Mouse (Mus musculus): ENCODE measurements around the gene Hat1. TPM values are rescaled to one million over a fixed set of nuclear protein-coding genes. Genes with fewer than 3 reads are reported as not detected.

Hat1 gene
- polyA plus RNA-seq, 1 experiment from 2014 or later = 209 TPM

DNA sequence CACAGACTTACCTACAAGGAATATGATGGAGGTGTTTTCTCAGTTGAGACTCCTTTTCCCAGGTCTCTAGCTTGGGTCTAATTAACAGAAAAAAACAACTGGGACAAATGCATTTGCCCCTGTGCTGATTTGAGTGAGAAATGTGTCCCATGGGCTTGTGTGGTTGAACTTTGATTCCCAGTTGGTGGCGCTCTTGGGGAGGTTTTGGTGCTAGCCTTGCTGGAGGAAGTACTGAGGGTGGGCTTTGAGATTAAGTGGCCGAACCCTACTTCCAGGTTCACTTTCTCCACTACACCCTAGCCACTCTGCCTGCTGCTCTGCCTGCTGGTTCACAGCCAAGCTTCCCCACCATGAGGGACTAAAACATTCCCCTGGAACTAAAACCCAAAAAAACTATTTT is 60.8 kb downstream of the Hat1 start:
- ATAC-seq (replicated peaks; ENCODE audit: low FRiP score) (no peak), DNase-seq (ENCODE audit: low spot score) (no peak)
- 7% methylated on average over 2 of the region's 2 CpGs for WGBS
- Histone ChIP-seq H3K4me1 (replicated peaks; ENCODE audit: control insufficient read depth, insufficient read depth, low read length) (peaks cover 10% of the 10 kb centered on the region), H3K9me3 (ENCODE audit: control insufficient read depth, low read length) (no peaks in the 10 kb centered on the region), H3K27ac (ENCODE audit: low read depth, low read length) (no peak overlapping the region), H3K4me3 (ENCODE audit: low read depth, low read length) (no peak overlapping the region), H3K36me3 (ENCODE audit: control insufficient read depth, insufficient read depth, low read length) (no peaks in the 10 kb centered on the region), H3K4me2 (no peak overlapping the region), H3K27me3 (replicated peaks; ENCODE audit: control insufficient read depth, insufficient read depth, low read length) (peaks cover 10% of the 10 kb centered on the region), H3K9ac (ENCODE audit: low read depth, low read length) (no peak overlapping the region)

DNA sequence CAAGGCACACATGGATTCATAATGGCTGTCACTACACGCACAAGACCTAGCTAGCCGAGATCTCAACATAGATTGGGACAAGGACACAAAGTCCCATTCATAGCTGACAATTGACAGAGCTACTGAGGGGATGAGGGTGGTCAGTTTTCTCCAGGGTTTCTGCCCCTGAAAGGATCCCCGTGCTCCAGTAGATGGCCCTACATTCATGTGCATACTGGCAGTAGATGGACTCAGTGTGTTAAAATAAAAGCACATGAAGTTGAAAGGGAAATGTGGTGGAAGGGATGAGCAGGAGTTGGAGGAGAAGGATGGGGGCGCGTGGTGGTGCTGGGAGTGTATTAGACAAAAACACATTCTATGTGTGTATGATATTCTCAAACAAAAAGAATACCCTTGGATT is 63.0 kb downstream of the Hat1 start:
- H3K4me1 ChIP-seq (replicated peaks; ENCODE audit: control insufficient read depth, insufficient read depth, low read length) = peaks cover 10% of the 10 kb centered on the region
- H3K27ac ChIP-seq (ENCODE audit: low read depth, low read length) = no peak overlapping the region
- no peaks in the 10 kb centered on the region for H3K9me3 ChIP-seq (ENCODE audit: control insufficient read depth, low read length)
- no peak for ATAC-seq (replicated peaks; ENCODE audit: low FRiP score)
- H3K9ac ChIP-seq (ENCODE audit: low read depth, low read length) = no peak overlapping the region
- H3K27me3 ChIP-seq (replicated peaks; ENCODE audit: control insufficient read depth, insufficient read depth, low read length) = 0 out of 2 replicates have a peak, but pooled peaks cover 3% of the 10 kb centered on the region
- WGBS = 66% methylated on average over 5 of the region's 5 CpGs
- H3K4me2 ChIP-seq = no peak overlapping the region
- DNase-seq (ENCODE audit: low spot score) = no peak
- H3K4me3 ChIP-seq (ENCODE audit: low read depth, low read length) = no peak overlapping the region
- no peaks in the 10 kb centered on the region for H3K36me3 ChIP-seq (ENCODE audit: control insufficient read depth, insufficient read depth, low read length)

DNA sequence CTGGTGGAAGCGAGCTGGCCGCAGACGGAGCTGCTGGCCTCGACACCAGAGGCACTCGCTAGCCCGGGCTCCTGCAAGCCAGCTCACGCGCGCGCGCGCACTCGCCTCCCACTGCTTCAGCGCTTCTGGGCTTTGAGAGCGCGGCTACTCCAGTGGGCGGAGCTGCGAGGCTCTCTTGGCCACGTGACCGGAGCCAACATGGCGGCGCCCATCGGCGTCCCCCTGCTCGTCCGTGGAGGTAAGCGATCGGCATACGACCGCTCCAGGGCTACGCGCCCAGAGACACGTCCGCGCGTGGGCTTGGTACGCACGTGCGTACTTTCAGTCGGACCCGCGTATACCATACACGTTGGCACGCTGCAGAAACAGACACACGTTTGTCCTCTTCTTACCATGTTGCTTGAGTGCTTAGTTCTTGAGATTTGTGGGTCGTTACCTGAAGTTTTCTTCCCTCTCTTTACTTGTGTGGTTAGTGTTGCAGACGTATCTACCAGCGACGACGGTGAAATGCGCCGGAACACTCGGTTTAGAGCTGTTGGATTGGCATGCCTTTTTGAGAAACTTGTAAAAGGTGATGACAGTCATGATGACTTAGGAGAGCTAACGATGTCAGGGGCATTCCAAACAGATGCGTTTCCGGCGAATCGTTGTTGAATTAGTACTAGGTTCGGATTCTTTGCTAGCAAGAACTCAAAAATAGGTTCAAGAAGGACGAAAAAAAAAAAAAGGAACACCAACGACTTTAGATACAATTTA is 64.6 kb downstream of the Hat1 start, which contains the start of gene Metap1d:
Gene Metap1d (plus strand): TSS at position 116 of the 756 bp plus-strand sequence.
- peaks cover 10% of the 10 kb centered on the region for H3K4me1 ChIP-seq (replicated peaks; ENCODE audit: control insufficient read depth, insufficient read depth, low read length)
- WGBS = under 1% methylated on average over 61 of the region's 61 CpGs

DNA sequence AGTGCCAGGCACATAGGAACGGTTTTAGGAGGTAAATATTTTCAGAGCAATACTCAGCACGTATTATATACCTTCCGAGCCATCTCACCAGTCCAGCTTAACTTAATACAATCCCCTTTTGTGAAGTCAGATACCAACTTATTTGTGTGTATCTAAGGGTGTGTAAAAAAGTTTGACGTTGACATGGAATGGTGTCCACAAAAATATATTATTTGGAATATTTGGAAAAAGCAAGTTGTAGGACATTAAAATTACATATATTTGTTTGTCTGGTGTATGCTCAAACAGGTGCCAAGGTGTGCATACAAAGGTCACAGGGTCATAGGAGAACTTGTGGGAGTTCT is 65.1 kb downstream of the Hat1 start:
- H3K4me2 ChIP-seq = peak overlapping the region; percentile 87
- no peak for ATAC-seq (replicated peaks; ENCODE audit: low FRiP score)
- DNase-seq (ENCODE audit: low spot score) = no peak
- peak overlapping the region; percentile 14; the same call in 1 of the 2 replicates for H3K27ac ChIP-seq (ENCODE audit: low read depth, low read length)
- H3K36me3 ChIP-seq (ENCODE audit: control insufficient read depth, insufficient read depth, low read length) = no peaks in the 10 kb centered on the region
- 0 out of 2 replicates have a peak, but pooled peaks cover 3% of the 10 kb centered on the region for H3K27me3 ChIP-seq (replicated peaks; ENCODE audit: control insufficient read depth, insufficient read depth, low read length)
- H3K4me3 ChIP-seq (ENCODE audit: low read depth, low read length) = peak overlapping the region; percentile 61
- no peaks in the 10 kb centered on the region for H3K9me3 ChIP-seq (ENCODE audit: control insufficient read depth, low read length)
- WGBS = 39% methylated on average over 4 of the region's 4 CpGs
- H3K9ac ChIP-seq (ENCODE audit: low read depth, low read length) = peak overlapping the region; percentile 65
- peaks cover 10% of the 10 kb centered on the region for H3K4me1 ChIP-seq (replicated peaks; ENCODE audit: control insufficient read depth, insufficient read depth, low read length)

More for the DNA sequence above, 64.6 kb downstream of the Hat1 start, which contains the start of gene Metap1d:
- peak within 1 kb of the TSS; percentile 14 for H3K27ac ChIP-seq (ENCODE audit: low read depth, low read length)
- peak within 1 kb of the TSS; percentile 87 for H3K4me2 ChIP-seq
- ATAC-seq (replicated peaks; ENCODE audit: low FRiP score) (peak; percentile 92), DNase-seq (ENCODE audit: low spot score) (peak; percentile 94)
- H3K4me3 ChIP-seq (ENCODE audit: low read depth, low read length) = peak within 1 kb of the TSS; percentile 61
- H3K36me3 ChIP-seq (ENCODE audit: control insufficient read depth, insufficient read depth, low read length) = no peaks in the 10 kb centered on the region
- H3K9ac ChIP-seq (ENCODE audit: low read depth, low read length) = peak within 1 kb of the TSS; percentile 65
- H3K27me3 ChIP-seq (replicated peaks; ENCODE audit: control insufficient read depth, insufficient read depth, low read length) = 0 out of 2 replicates have a peak, but pooled peaks cover 3% of the 10 kb centered on the region
- no peaks in the 10 kb centered on the region for H3K9me3 ChIP-seq (ENCODE audit: control insufficient read depth, low read length)

DNA sequence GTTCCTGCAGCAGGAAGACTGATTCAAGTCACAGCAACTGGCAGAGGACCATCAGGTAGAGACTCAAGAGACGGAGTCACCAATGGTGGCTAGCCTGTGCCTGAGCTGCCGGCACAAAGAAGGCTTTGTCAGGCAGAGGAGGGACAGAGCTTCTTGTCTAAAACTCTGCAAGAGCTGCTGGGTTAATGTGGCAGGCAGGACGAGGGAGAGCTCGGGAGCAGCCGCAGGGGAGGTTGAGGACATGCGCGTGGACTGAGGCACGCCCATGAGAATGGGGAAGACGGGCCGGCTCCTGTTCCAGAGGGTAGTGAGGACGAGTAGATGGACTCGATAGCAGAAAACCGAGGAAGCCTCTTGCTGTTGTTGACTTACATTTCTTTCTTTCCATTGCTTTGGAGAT is 69.9 kb downstream of the Hat1 start:
- H3K4me3 ChIP-seq (ENCODE audit: low read depth, low read length) = no peak overlapping the region
- WGBS = 73% methylated on average over 13 of the region's 13 CpGs
- no peaks in the 10 kb centered on the region for H3K36me3 ChIP-seq (ENCODE audit: control insufficient read depth, insufficient read depth, low read length)
- ATAC-seq (replicated peaks; ENCODE audit: low FRiP score) (no peak), DNase-seq (ENCODE audit: low spot score) (no peak)
- no peaks in the 10 kb centered on the region for H3K27me3 ChIP-seq (replicated peaks; ENCODE audit: control insufficient read depth, insufficient read depth, low read length)
- no peak overlapping the region for H3K9ac ChIP-seq (ENCODE audit: low read depth, low read length)
- H3K9me3 ChIP-seq (ENCODE audit: control insufficient read depth, low read length) = no peaks in the 10 kb centered on the region
- no peak overlapping the region for H3K27ac ChIP-seq (ENCODE audit: low read depth, low read length)
- H3K4me2 ChIP-seq = peak overlapping the region; percentile 37
- H3K4me1 ChIP-seq (replicated peaks; ENCODE audit: control insufficient read depth, insufficient read depth, low read length) = peaks cover 29% of the 10 kb centered on the region

DNA sequence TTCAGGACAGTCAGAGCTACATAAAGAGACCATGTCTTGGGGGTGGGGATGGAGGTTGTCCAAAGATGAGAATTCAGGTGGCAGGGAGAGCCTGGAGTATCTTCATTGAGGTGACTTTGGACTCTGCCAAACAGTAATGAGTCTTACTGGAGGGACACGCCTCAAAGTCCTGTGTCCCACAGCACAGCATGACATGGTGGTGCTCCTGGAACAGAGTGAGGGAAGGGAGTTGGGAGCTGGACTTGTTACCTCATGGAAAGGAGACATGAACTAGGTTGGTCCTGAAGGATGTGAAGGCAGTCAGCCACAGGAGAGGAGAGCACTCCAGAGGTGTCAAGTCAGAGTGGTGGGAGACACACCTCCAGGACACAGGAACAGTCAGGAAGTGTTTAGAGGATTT is 70.9 kb downstream of the Hat1 start:
- DNase-seq (ENCODE audit: low spot score) (no peak), ATAC-seq (replicated peaks; ENCODE audit: low FRiP score) (no peak)
- Histone ChIP-seq H3K27me3 (replicated peaks; ENCODE audit: control insufficient read depth, insufficient read depth, low read length) (no peaks in the 10 kb centered on the region), H3K4me1 (replicated peaks; ENCODE audit: control insufficient read depth, insufficient read depth, low read length) (peaks cover 26% of the 10 kb centered on the region), H3K9me3 (ENCODE audit: control insufficient read depth, low read length) (no peaks in the 10 kb centered on the region), H3K4me3 (ENCODE audit: low read depth, low read length) (no peak overlapping the region), H3K27ac (ENCODE audit: low read depth, low read length) (no peak overlapping the region), H3K4me2 (no peak overlapping the region), H3K9ac (ENCODE audit: low read depth, low read length) (no peak overlapping the region), H3K36me3 (ENCODE audit: control insufficient read depth, insufficient read depth, low read length) (no peaks in the 10 kb centered on the region)
- WGBS = 75% methylated on average over 1 of the region's 1 CpGs

DNA sequence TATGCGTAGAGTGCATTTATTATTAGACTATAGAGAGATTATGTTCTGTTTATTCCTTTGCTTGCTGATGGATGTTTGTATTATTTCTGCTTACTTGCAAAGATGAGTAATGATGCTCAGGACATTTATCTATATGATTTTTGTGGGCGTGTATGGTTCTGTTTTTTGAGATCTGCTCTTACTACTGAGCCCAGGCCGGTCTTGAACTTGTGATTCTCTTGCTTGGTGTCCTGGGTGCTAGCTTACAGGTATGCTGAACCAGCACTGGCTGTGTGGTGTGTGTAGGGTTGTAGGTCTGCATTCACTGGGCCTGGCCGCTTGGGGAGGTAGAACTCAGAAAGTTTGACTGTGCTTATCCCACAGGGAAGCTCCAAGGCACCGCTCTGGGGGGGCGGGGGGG is 72.4 kb downstream of the Hat1 start:
- H3K4me1 ChIP-seq (replicated peaks; ENCODE audit: control insufficient read depth, insufficient read depth, low read length) = peaks cover 30% of the 10 kb centered on the region
- H3K4me2 ChIP-seq = peak overlapping the region; percentile 60
- no peaks in the 10 kb centered on the region for H3K36me3 ChIP-seq (ENCODE audit: control insufficient read depth, insufficient read depth, low read length)
- DNase-seq (ENCODE audit: low spot score) (no peak), ATAC-seq (replicated peaks; ENCODE audit: low FRiP score) (peak; percentile 62)
- WGBS = 54% methylated on average over 6 of the region's 6 CpGs
- no peaks in the 10 kb centered on the region for H3K9me3 ChIP-seq (ENCODE audit: control insufficient read depth, low read length)
- H3K27ac ChIP-seq (ENCODE audit: low read depth, low read length) = peak overlapping the region; percentile 87
- H3K27me3 ChIP-seq (replicated peaks; ENCODE audit: control insufficient read depth, insufficient read depth, low read length) = no peaks in the 10 kb centered on the region
- 0 out of 2 replicates have a peak overlapping the region, but pooled peaks have one; percentile 22 for H3K4me3 ChIP-seq (ENCODE audit: low read depth, low read length)
- peak overlapping the region; percentile 1; the same call in 1 of the 2 replicates for H3K9ac ChIP-seq (ENCODE audit: low read depth, low read length)

DNA sequence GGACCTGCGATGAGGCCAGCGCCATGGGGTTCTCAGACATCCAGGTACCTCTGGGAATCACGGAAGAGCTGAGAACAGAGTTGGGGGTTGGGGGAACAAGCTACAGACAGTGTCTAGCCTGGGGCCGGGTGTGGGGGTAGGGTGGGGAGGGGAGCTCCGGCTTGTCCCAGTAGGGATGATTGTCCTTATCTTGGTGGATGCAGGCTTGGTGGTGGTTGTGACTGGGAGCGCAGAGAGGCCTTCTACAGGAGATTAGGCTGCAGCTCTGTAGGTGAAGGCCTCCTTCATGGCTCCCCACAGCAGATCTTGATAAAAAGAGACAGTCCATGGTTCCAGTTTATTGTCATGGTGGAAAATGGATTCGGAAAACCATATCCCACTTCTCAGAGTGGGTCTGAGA is 72.8 kb downstream of the Hat1 start:
- DNase-seq (ENCODE audit: low spot score) (peak; percentile 69), ATAC-seq (replicated peaks; ENCODE audit: low FRiP score) (peak; percentile 100)
- peaks cover 30% of the 10 kb centered on the region for H3K4me1 ChIP-seq (replicated peaks; ENCODE audit: control insufficient read depth, insufficient read depth, low read length)
- H3K36me3 ChIP-seq (ENCODE audit: control insufficient read depth, insufficient read depth, low read length) = no peaks in the 10 kb centered on the region
- no peaks in the 10 kb centered on the region for H3K27me3 ChIP-seq (replicated peaks; ENCODE audit: control insufficient read depth, insufficient read depth, low read length)
- H3K9me3 ChIP-seq (ENCODE audit: control insufficient read depth, low read length) = no peaks in the 10 kb centered on the region
- 32% methylated on average over 7 of the region's 7 CpGs for WGBS
- H3K27ac ChIP-seq (ENCODE audit: low read depth, low read length) = peak overlapping the region; percentile 87
- H3K4me3 ChIP-seq (ENCODE audit: low read depth, low read length) = 0 out of 2 replicates have a peak overlapping the region, but pooled peaks have one; percentile 22
- peak overlapping the region; percentile 57 for H3K9ac ChIP-seq (ENCODE audit: low read depth, low read length)
- peak overlapping the region; percentile 60 for H3K4me2 ChIP-seq

DNA sequence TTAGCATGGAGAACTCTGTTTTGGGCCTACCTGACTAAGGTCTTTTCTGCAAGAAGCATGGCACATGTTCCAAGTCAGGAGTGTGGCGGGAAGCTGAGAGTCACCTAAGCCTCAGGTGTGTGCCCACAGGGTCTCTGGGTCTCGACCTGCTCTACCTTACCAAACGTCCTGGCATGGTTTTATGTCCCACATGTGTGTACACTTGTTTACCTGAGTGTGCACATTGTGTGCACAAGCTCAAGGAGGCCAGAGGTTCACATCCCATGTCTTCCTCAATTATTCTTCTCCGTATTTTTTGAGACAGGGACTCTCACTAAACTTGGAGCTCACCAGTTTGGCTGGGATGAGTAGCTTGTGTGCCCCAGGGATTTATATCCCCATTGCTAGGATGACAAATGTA is 73.3 kb downstream of the Hat1 start:
- ATAC-seq (replicated peaks; ENCODE audit: low FRiP score) = peak; percentile 12; the same call in 1 of the 2 replicates
- Histone ChIP-seq H3K4me1 (replicated peaks; ENCODE audit: control insufficient read depth, insufficient read depth, low read length) (peaks cover 30% of the 10 kb centered on the region), H3K9me3 (ENCODE audit: control insufficient read depth, low read length) (no peaks in the 10 kb centered on the region), H3K27ac (ENCODE audit: low read depth, low read length) (peak overlapping the region; percentile 87), H3K4me3 (ENCODE audit: low read depth, low read length) (0 out of 2 replicates have a peak overlapping the region, but pooled peaks have one; percentile 15), H3K4me2 (peak overlapping the region; percentile 60), H3K27me3 (replicated peaks; ENCODE audit: control insufficient read depth, insufficient read depth, low read length) (no peaks in the 10 kb centered on the region), H3K9ac (ENCODE audit: low read depth, low read length) (peak overlapping the region; percentile 57), H3K36me3 (ENCODE audit: control insufficient read depth, insufficient read depth, low read length) (no peaks in the 10 kb centered on the region)
- DNase-seq (ENCODE audit: low spot score) = no peak
- WGBS = 53% methylated on average over 4 of the region's 4 CpGs

All from liver, embryonic 11.5 days (tissue).